Mouse (Mus musculus) kidney, embryonic 16.5 days (tissue): ENCODE measurements around the gene Rgs6. TPM values are rescaled to one million over a fixed set of nuclear protein-coding genes. Genes with fewer than 3 reads are reported as not detected.

Experiments used
- ATAC-seq: fragments of 200-750 bp; cut with Nextera tagmentation; 2 replicates; pipeline ENCODE4 v1.8.0; 2017; ENCODE audit warnings: moderate TSS enrichment; ENCODE audit not compliant: low FRiP score, low TSS enrichment
- H3K27ac ChIP-seq: fragments of 300-500 bp; sonication (generic); 2 replicates; pipeline ENCODE4 v1.5.1; 2014; ENCODE audit warnings: low read length
- H3K27me3 ChIP-seq: fragments of 300-500 bp; sonication (generic); 2 replicates; pipeline ENCODE4 v1.6.1; 2014; ENCODE audit warnings: low read length, control low read depth, mixed read lengths; ENCODE audit not compliant: insufficient read depth
- H3K36me3 ChIP-seq: fragments of 300-500 bp; sonication (generic); 2 replicates; pipeline ENCODE4 v1.6.1; 2014; ENCODE audit warnings: low read length, control low read depth, mixed read lengths; ENCODE audit not compliant: insufficient read depth
- H3K4me1 ChIP-seq: fragments of 300-500 bp; sonication (generic); 2 replicates; pipeline ENCODE4 v1.6.1; 2014; ENCODE audit warnings: low read length, control low read depth, mixed read lengths; ENCODE audit not compliant: insufficient read depth
- H3K4me2 ChIP-seq: fragments of 300-500 bp; sonication (generic); replicated peaks from 2 replicates; pipeline ENCODE4 v1.6.1; 2014; ENCODE audit warnings: low read depth, low read length
- H3K4me3 ChIP-seq: fragments of 300-500 bp; sonication (generic); 2 replicates; pipeline ENCODE4 v1.5.1; 2014; ENCODE audit warnings: mild to moderate bottlenecking, low read length
- H3K9ac ChIP-seq: fragments of 300-500 bp; sonication (generic); replicated peaks from 2 replicates; pipeline ENCODE4 v1.6.1; 2014; ENCODE audit warnings: low read length
- H3K9me3 ChIP-seq: fragments of 300-500 bp; sonication (generic); 2 replicates; pipeline ENCODE4 v1.6.1; 2016; ENCODE audit warnings: low read length, control low read depth
- whole genome bisulfite sequencing: fragments of 180-500 bp; shearing (Covaris S2); extraction: QIAGEN DNeasy Blood & Tissue Kit; methylation state at CpG from one replicate; pipeline ENCODE4 v1.1.7; 2014; 5-methylcytosine and 5-hydroxymethylcytosine counted together
- polyA plus RNA-seq: library from polyadenylated mRNA; unstranded; fragments of >200 nt; fragmentation: Nextera tagmentation; extraction: Ambion mirVana; gene quantifications from 2 replicates; pipeline ENCODE4 v1.2.1, GENCODE M21; 2015

The Rgs6 gene
- polyA plus RNA-seq, 1 experiment from 2014 or later = 2.7 TPM

DNA sequence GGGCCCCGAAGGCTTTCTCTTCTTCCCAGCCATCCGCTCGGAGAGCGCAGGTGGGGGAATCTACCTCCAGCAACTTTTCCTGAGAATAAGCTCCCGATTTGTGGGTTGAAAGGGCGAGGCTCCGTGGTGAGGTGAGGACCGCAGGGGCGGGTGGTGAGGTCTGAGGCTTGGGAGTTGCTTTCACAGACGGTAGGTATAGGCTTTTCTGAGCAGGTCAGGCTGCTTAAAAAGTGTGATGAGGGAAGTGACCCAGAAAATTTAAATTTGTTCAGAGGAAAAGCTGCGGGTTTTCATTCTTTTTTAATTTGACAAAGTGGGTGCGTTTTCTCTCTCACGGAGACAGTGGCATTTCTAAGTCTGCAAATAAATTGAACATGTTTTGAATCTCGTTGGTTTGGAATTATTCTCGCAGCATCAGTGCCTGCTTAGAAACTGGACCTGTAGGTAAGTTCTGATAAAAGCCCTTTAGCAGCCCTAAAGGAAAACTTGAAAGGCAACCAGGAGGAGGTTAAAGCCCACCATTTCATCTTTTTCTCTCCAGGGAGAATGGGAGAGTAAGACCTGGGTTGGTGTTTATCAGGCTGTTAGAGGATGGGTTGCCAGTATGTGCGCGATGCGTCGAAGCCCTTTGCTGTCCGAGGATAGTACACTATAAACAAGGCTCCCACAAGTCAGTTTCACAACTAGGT lies 29.7 kb downstream of the Rgs6 start:
- no peaks in the 10 kb centered on the region for H3K9me3 ChIP-seq
- 19% methylated on average over 20 of the region's 20 CpGs for WGBS

DNA sequence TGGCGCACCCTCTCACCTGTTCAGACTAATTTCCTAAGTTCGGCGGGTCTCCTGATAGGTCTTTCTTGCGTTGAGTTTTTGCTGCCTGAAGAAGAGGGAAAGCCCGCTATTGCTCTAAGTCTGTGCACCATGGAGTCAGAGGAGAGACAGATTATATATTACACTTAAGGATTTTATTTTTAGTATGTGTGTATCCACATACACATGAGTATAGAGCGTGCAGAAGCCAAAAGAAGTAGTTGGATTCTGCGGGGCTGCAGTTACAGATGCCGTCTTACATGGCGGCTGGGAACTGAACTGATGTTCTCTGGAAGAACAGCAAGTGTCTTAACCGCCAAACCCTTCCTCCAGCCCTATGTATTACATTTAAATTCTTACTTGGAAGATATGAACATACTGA lies 52.3 kb downstream of the Rgs6 start:
- Histone ChIP-seq H3K4me1 (no peaks in the 10 kb centered on the region), H3K36me3 (no peaks in the 10 kb centered on the region), H3K27ac (no peak overlapping the region), H3K9ac (no peak overlapping the region), H3K4me3 (no peak overlapping the region), H3K4me2 (no peak overlapping the region), H3K27me3 (no peaks in the 10 kb centered on the region), H3K9me3 (no peaks in the 10 kb centered on the region; the same call in 1 of the 2 replicates)
- no peak for ATAC-seq
- WGBS = 93% methylated on average over 10 of the region's 10 CpGs

More for the DNA sequence above, 29.7 kb downstream of the Rgs6 start:
- Histone ChIP-seq H3K27me3 (peaks cover 38% of the 10 kb centered on the region), H3K4me1 (peaks cover 6% of the 10 kb centered on the region), H3K27ac (no peak overlapping the region), H3K4me2 (peak overlapping the region; percentile 96), H3K4me3 (peak overlapping the region; percentile 64), H3K36me3 (no peaks in the 10 kb centered on the region), H3K9ac (peak overlapping the region; percentile 68)
- ATAC-seq = no peak

DNA sequence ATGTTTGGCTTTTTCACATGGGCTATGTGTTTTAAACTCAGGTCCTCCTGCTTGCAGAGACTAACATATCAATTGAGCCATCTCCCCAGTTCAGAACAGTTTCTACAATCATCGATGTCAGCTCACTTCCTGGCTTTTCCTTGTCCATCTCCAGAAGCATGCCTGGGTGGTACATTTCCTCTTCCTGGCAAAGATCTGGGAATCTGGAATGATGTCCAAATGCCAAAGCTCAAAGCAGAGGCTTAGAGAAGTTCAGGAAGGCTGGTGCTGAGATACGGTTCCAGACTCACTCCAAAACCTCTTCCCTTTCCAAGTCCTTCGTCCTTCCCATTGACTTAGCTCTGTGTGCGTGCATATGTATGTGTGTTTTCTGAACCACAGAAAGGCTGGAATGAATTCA lies 59.8 kb downstream of the Rgs6 start:
- H3K4me1 ChIP-seq = peaks cover 8% of the 10 kb centered on the region
- no peaks in the 10 kb centered on the region for H3K27me3 ChIP-seq
- 89% methylated on average over 4 of the region's 4 CpGs for WGBS
- no peak overlapping the region for H3K27ac ChIP-seq
- H3K36me3 ChIP-seq = no peaks in the 10 kb centered on the region
- no peak overlapping the region for H3K4me3 ChIP-seq
- H3K9me3 ChIP-seq = no peaks in the 10 kb centered on the region
- H3K4me2 ChIP-seq = no peak overlapping the region
- no peak overlapping the region for H3K9ac ChIP-seq
- no peak for ATAC-seq

DNA sequence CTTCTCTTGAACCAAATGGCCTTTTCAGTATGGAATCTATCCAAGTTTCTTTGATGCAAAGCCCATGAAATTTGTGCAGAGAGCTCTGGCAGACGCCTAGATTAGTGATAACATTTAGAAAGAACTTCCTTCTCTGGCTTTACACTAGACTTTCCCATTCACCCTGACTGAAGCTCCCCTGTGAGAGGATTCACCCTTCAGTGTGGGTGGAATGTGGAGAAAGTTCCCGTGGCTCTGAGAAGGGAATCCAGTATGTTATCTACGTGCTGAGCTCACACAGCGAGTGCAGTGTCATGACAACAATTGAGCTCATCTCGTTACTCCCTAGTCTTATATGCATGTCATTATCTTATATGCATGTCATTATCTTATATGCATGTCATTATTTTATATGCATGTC lies 61.9 kb downstream of the Rgs6 start:
- H3K9me3 ChIP-seq = no peaks in the 10 kb centered on the region
- no peak overlapping the region for H3K4me2 ChIP-seq

DNA sequence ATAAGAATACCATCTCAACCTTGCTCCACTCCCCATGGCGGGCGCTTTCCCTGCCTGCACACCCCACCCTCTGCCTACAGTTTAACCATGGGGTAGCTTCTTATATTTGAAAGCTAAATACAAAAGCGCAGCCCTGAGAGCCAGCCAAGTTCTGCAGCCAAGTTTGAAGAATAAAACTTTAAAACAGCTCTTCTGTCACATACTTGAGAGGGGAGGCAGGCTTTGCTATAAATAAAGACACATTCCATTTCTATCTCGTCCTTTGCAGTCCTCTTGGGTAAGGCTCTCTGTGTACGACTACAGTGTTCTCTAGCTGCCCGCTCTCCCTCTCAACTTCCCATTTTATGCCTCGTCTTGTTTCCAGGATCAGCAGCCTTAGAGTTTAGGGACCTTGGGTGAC lies 76.5 kb downstream of the Rgs6 start:
- H3K36me3 ChIP-seq = no peaks in the 10 kb centered on the region
- H3K4me2 ChIP-seq = no peak overlapping the region
- no peaks in the 10 kb centered on the region for H3K27me3 ChIP-seq
- H3K4me3 ChIP-seq = no peak overlapping the region
- no peaks in the 10 kb centered on the region for H3K4me1 ChIP-seq
- no peak for ATAC-seq
- no peak overlapping the region for H3K27ac ChIP-seq
- 53% methylated on average over 7 of the region's 7 CpGs for WGBS
- no peak overlapping the region for H3K9ac ChIP-seq
- H3K9me3 ChIP-seq = no peaks in the 10 kb centered on the region

More for the DNA sequence above, 61.9 kb downstream of the Rgs6 start:
- Histone ChIP-seq H3K4me3 (no peak overlapping the region), H3K4me1 (peaks cover 8% of the 10 kb centered on the region), H3K27ac (no peak overlapping the region), H3K27me3 (no peaks in the 10 kb centered on the region), H3K36me3 (no peaks in the 10 kb centered on the region), H3K9ac (no peak overlapping the region)
- no peak for ATAC-seq
- 51% methylated on average over 5 of the region's 5 CpGs for WGBS

DNA sequence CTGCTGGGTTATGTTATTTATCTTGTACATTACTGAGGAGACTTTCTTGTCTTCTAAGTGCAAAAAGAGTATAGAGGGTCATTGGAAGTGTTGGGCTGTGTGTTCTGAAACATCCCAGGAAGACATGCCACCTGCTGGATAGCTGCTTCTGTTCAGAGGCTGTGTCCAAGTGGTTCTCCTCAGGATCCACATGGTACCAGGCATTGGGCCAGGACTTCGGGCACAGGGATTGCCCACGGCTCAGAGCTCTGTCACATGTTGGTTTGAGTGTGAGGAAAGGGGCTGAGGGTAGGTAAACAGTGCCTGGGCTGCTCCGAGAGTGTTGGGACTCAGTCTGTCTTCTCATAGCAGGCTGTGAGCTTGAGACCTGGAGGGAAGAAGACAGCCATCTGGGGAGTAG lies 79.3 kb downstream of the Rgs6 start:
- 82% methylated on average over 3 of the region's 3 CpGs for WGBS
- Histone ChIP-seq H3K27ac (no peak overlapping the region), H3K9ac (no peak overlapping the region), H3K27me3 (no peaks in the 10 kb centered on the region), H3K4me1 (no peaks in the 10 kb centered on the region), H3K9me3 (no peaks in the 10 kb centered on the region), H3K4me3 (no peak overlapping the region), H3K36me3 (no peaks in the 10 kb centered on the region), H3K4me2 (no peak overlapping the region)
- no peak for ATAC-seq

DNA sequence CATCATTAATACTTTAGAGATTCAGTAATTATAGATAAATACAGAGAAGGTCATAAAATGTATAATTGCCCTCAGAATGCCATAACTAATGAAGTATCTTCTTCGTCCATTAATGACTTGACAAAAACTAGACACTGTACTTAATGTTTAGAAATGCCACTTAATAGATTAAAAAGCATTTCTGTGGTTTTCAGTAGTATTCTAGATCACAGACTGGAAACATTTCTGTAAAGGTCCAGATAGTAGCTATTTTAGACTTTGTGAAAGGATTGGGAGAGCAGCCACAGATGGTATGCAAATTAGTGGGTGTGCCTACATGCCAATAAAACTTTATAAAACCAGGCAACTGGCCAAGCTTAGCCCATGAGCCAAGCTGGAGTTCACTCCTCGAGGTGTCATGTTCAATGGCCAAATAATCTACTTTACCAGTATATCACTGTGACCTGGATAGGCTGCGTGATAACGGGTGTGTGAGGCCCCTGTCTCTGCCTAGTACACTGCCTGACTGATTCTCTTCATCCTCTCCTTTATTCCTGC lies 82.2 kb downstream of the Rgs6 start:
- WGBS = 44% methylated on average over 4 of the region's 4 CpGs
- Histone ChIP-seq H3K27me3 (no peaks in the 10 kb centered on the region), H3K9me3 (no peaks in the 10 kb centered on the region), H3K4me1 (no peaks in the 10 kb centered on the region), H3K4me3 (no peak overlapping the region), H3K4me2 (no peak overlapping the region), H3K36me3 (no peaks in the 10 kb centered on the region), H3K27ac (no peak overlapping the region), H3K9ac (no peak overlapping the region)
- ATAC-seq = no peak

DNA sequence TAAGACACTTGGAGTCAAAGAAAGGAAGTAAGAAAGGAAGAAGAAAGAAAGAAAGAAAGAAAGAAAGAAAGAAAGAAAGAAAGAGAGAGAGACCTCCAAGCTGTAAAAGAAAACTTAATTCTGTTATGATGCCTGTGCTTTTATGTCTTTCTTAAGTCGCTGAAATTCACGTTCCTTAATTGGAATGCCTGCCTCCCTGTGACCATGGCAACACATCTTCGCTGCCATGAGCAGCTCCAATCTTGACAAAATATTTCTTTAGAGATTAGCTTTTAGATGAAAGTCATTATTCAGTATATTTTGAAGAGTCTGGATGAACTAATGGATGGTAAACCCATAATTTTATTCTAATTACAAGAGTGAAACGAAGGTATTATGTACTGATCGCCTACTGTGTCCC lies 83.5 kb downstream of the Rgs6 start:
- H3K36me3 ChIP-seq = no peaks in the 10 kb centered on the region
- H3K9me3 ChIP-seq = no peaks in the 10 kb centered on the region
- no peak overlapping the region for H3K4me3 ChIP-seq
- no peak overlapping the region for H3K27ac ChIP-seq
- no peak overlapping the region for H3K4me2 ChIP-seq
- H3K27me3 ChIP-seq = no peaks in the 10 kb centered on the region
- ATAC-seq = no peak
- H3K4me1 ChIP-seq = 0 out of 2 replicates have a peak, but pooled peaks cover 2% of the 10 kb centered on the region
- WGBS = 86% methylated on average over 5 of the region's 5 CpGs
- no peak overlapping the region for H3K9ac ChIP-seq

DNA sequence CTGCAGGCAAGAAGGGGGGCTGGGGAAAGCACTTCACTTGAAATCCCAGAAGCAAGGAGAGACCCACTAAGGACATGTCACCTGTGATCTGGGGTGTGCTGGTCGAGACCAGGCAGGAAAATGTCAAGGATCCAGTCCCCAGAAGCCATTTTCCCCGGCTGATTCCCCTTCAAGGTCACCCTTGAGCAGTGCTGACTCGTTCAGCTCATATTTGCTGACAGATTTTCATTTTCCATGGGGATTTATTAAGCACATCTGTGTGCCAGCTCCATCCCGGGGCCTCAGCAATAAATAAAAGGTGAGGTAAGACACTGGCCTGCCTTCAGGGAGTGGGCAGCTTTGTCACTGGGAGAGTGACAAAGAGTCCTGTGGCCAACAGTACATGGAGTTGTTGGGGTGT lies 87.0 kb downstream of the Rgs6 start:
- Histone ChIP-seq H3K27me3 (no peaks in the 10 kb centered on the region), H3K4me1 (0 out of 2 replicates have a peak, but pooled peaks cover 2% of the 10 kb centered on the region), H3K4me2 (no peak overlapping the region), H3K27ac (no peak overlapping the region), H3K9me3 (no peaks in the 10 kb centered on the region), H3K36me3 (no peaks in the 10 kb centered on the region), H3K9ac (no peak overlapping the region), H3K4me3 (no peak overlapping the region)
- 65% methylated on average over 4 of the region's 4 CpGs for WGBS
- ATAC-seq = no peak

DNA sequence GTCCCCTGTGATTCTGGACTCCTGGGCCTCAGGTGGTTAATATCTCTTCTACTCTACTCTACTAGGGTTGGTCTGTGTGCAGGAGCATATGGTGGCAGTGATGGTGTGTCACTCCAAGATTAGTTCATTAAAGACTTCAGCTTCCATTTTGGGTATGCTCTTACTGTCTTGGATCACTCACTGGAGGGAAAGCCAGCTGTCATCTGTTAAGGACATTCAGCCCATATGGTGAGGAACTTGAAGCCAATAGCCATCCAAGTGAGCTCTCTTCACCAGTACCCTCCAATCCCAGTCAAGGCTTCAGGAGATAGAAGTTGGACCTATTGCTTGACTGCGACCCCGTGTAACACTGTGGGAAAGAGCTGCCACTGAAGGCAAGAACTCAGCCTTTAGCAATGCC lies 98.9 kb downstream of the Rgs6 start:
- no peak overlapping the region for H3K4me3 ChIP-seq
- no peak overlapping the region for H3K9ac ChIP-seq
- ATAC-seq = no peak
- H3K27ac ChIP-seq = no peak overlapping the region
- H3K36me3 ChIP-seq = no peaks in the 10 kb centered on the region
- H3K4me1 ChIP-seq = no peaks in the 10 kb centered on the region
- no peaks in the 10 kb centered on the region for H3K27me3 ChIP-seq
- no peak overlapping the region for H3K4me2 ChIP-seq
- WGBS = 87% methylated on average over 2 of the region's 2 CpGs
- no peaks in the 10 kb centered on the region for H3K9me3 ChIP-seq
